Mouse (Mus musculus): Measurements from ENCODE around the gene Vamp5.

DNA sequence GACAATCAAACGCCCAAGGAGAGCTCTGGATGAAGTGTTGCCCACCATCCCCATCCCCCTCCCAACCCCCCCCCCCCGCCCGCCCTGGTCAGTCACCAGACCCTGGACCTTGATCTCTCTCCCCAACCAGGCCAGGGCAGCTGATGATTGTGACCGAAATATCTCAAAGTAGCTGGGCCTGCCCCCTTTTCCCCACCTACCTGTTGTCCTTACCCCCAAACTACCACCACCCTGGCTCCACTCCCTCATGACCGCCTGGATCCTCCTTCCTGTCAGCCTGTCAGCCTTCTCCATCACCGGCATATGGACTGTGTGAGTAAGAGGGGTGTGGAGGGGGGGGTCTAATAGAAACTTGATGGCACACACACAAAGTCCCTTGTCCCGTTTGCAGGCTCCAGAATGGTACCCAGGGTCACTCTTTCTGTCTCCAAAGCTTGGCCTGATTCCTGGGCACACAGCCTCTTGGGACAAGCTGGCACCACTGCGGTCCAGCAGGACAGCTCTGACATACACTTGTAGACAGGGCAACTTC, 24.2 kb downstream of the Vamp5 start:
- TF ChIP-seq ELF1 (IDR thresholded peaks at IDR 0.05; ENCODE audit: low read depth, low read length) (no peak), ETS1 (IDR thresholded peaks at IDR 0.05; ENCODE audit: low read depth, low read length) (no peak), CTCF (IDR thresholded peaks at IDR 0.05 in 2 of 3, conservative IDR thresholded peaks at IDR 0.05 in 1 of 3; ENCODE audit: control insufficient read depth in 1 of 3, insufficient read depth in 1 of 3, low read depth in 2 of 3, low read length in 3 of 3, poor library complexity in 1 of 3, severe bottlenecking in 1 of 3) (no peak), EP300 (IDR thresholded peaks at IDR 0.05; ENCODE audit: low read depth in 1 of 2, low read length in 2 of 2) (no peak), ZKSCAN1 (IDR thresholded peaks at IDR 0.05; ENCODE audit: low read depth, low read length) (no peak), POLR2A (IDR thresholded peaks at IDR 0.05; ENCODE audit: control insufficient read depth in 1 of 2, insufficient read depth in 1 of 2, low read depth in 1 of 2, low read length in 2 of 2, poor library complexity in 1 of 2) (no peak), MAFK (IDR thresholded peaks at IDR 0.05; ENCODE audit: borderline replicate concordance, low read depth, low read length) (no peak), ZNF384 (IDR thresholded peaks at IDR 0.05; ENCODE audit: low read depth, low read length) (no peak), MYC (IDR thresholded peaks at IDR 0.05; ENCODE audit: low read depth, low read length) (no peak), MYB (IDR thresholded peaks at IDR 0.05; ENCODE audit: low read depth, low read length) (no peak), E2F4 (IDR thresholded peaks at IDR 0.05; ENCODE audit: borderline replicate concordance, low read depth, low read length) (no peak), NELFE (IDR thresholded peaks at IDR 0.05; ENCODE audit: low read depth, low read length) (no peak)

Measured in MEL (cell line).